Mouse (Mus musculus): Measurements from ENCODE around the gene Tmem11.
"Not testable (repeated sequence)": the region's sequence is repeated elsewhere in the genome, so short reads cannot be mapped to it uniquely, and the experiment has no call there.

Tmem11 gene

GRCm38 (mm10) chr11:60882386-60882785 is 3.3 kb upstream of the Tmem11 start:
- no peak for DNase-seq (ENCODE audit: low spot score)

GRCm38 (mm10) chr11:60880559-60880958 is 1.5 kb upstream of the Tmem11 start:
- DNase-seq (ENCODE audit: low spot score), result no peak

- peak; percentile 20 for DNase-seq (ENCODE audit: low spot score)
Measured at GRCm38 (mm10) chr11:60879423-60879822, 351 bp upstream of the Tmem11 start.

- DNase-seq (ENCODE audit: low spot score), result peak; percentile 46
Measured at GRCm38 (mm10) chr11:60878056-60878612, 938 bp downstream of the Tmem11 start.

- DNase-seq (ENCODE audit: low spot score), result no peak
Measured at GRCm38 (mm10) chr11:60873101-60873500, 6.0 kb downstream of the Tmem11 start.

GRCm38 (mm10) chr11:60871409-60871808 is 7.7 kb downstream of the Tmem11 start:
- no peak for DNase-seq (ENCODE audit: low spot score)

- not testable (repeated sequence) for DNase-seq (ENCODE audit: low spot score)
Measured at GRCm38 (mm10) chr11:60869471-60869870, 9.6 kb downstream of the Tmem11 start.

- no peak for DNase-seq (ENCODE audit: low spot score)
Measured at GRCm38 (mm10) chr11:60867904-60868303, 11.2 kb downstream of the Tmem11 start.

- no peak for DNase-seq (ENCODE audit: low spot score)
Measured at GRCm38 (mm10) chr11:60867456-60867855, 11.6 kb downstream of the Tmem11 start.

- DNase-seq (ENCODE audit: low spot score), result no peak
Measured at GRCm38 (mm10) chr11:60866021-60866420, 13.1 kb downstream of the Tmem11 start.

GRCm38 (mm10) chr11:60864916-60865315 is 14.2 kb downstream of the Tmem11 start:
- no peak for DNase-seq (ENCODE audit: low spot score)

- no peak for DNase-seq (ENCODE audit: low spot score)
Measured at GRCm38 (mm10) chr11:60864166-60864565, 14.9 kb downstream of the Tmem11 start.

GRCm38 (mm10) chr11:60863196-60863595 is 15.9 kb downstream of the Tmem11 start:
- no peak for DNase-seq (ENCODE audit: low spot score)

GRCm38 (mm10) chr11:60861993-60862392 is 17.1 kb downstream of the Tmem11 start:
- no peak for DNase-seq (ENCODE audit: low spot score)

GRCm38 (mm10) chr11:60856587-60856986 is 22.5 kb downstream of the Tmem11 start:
- DNase-seq (ENCODE audit: low spot score), result no peak

- no peak for DNase-seq (ENCODE audit: low spot score)
Measured at GRCm38 (mm10) chr11:60845415-60845814, 33.7 kb downstream of the Tmem11 start.

GRCm38 (mm10) chr11:60843412-60843811 is 35.7 kb downstream of the Tmem11 start:
- no peak for DNase-seq (ENCODE audit: low spot score)

GRCm38 (mm10) chr11:60841467-60842200 is 37.4 kb downstream of the Tmem11 start:
- no peak for DNase-seq (ENCODE audit: low spot score)

GRCm38 (mm10) chr11:60837644-60838406 is 41.2 kb downstream of the Tmem11 start:
- DNase-seq (ENCODE audit: low spot score), result no peak

GRCm38 (mm10) chr11:60836897-60837296 is 42.2 kb downstream of the Tmem11 start:
- no peak for DNase-seq (ENCODE audit: low spot score)

GRCm38 (mm10) chr11:60830433-60831052 is 48.5 kb downstream of the Tmem11 start, which contains the start of gene Dhrs7b:
Dhrs7b (plus strand) TSS chr11:60830631.
- DNase-seq (ENCODE audit: low spot score), result peak; percentile 66

GRCm38 (mm10) chr11:60828903-60829302 is 50.2 kb downstream of the Tmem11 start:
- no peak for DNase-seq (ENCODE audit: low spot score)
